Mouse (Mus musculus) granulocyte monocyte progenitor cell, adult 5-6 weeks (primary cell): Measurements from ENCODE around the gene Rbm25. TPM values are rescaled to one million over a fixed set of nuclear protein-coding genes. Genes with fewer than 3 reads are reported as not detected.

Experiments used
- ATAC-seq: replicated peaks from 2 replicates; pipeline ENCODE4 v1.8.0; 2016; ENCODE audit warnings: mild to moderate bottlenecking, moderate TSS enrichment, inconsistent platforms; ENCODE audit not compliant: poor library complexity, severe bottlenecking
- total RNA-seq, 2 experiments: library from RNA; stranded (forward) in 1 of 2; stranded (reverse) in 1 of 2; fragments of 200-712, 200-1000 nt in 1 of 2; fragments of >200 nt in 1 of 2; fragmentation: Nextera tagmentation in 1 of 2; gene quantifications; 2 replicates each; pipeline ENCODE4 v1.2.3; 2014 to 2017

Rbm25 gene
- total RNA-seq, 2 experiments from 2014 or later, result 177 to 191 TPM

DNA sequence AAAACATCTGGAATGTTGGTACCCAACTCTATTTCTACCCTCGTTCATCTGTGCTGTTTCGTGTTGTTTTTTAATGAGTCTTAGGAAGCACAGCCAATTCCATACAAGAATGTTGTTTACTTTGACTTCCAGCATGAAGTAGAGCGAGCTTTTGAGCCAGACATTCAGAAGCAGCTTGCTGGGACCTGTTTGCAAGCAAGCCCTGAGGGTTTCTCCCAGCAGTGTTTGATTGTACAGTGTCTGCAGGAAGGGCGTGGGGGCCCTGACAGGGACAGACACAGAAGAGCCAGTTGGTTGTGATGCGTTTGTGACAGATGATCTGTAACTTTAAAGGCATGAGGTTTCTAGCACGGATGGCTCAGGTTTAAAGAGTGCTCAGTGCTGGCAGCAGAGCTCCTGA is 90.2 kb downstream of the Rbm25 start:
- ATAC-seq, result no peak

DNA sequence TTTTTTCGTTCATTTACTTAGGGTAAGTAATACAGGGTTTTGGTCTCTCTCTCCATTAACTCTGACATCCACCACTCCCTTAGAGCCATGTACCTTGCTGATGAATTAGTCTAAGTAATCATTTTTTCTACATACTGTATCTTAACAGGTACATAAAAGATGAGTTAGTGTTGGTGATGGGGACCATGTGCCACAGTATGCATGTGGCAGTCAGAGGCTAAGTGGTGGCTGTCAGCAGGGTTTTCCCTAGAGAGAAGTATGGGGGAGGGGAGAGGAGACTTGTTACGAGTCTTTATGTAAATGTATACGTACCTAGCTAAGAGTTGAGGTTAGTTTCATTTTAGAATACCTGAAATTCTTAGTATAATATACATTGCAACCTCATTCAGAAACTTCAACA is 92.0 kb downstream of the Rbm25 start:
- no peak for ATAC-seq

DNA sequence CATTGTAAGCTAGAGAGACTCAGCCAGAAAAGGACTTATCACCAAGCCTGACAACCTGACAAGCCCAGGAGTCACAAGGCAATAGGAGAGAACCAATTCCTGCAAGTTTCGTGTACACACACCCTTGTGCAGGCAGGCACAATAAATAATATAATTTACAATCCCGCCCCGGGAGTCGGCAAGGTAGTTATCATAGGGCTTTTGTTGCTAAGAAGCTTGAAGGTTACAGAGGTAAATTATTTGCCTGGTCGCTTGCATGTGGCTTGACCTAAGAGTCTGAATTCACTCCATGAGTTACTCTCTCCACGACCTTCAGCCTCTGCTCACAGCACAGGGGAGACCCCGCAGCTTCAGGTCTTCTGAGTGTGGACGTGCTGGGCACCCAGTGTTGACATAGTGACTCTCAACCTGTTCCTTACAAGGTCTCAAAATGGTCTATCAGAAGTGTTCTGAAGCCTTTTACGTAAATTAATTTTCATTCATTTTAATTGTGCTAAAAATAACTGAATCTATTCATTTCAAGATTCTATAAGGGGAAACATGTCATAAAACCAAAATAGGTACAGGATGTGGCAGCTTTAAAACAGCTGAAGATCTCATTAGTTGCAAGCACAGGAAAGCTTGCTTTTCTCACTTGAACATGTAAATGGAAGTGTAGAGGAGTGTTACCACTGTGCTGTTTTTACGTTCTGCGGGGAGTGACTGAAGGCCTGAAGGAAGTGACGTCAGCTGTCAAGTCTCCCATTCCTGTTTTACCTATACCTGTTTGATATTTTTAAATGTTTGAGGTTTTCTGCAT is 95.7 kb downstream of the Rbm25 start:
- ATAC-seq, result no peak

DNA sequence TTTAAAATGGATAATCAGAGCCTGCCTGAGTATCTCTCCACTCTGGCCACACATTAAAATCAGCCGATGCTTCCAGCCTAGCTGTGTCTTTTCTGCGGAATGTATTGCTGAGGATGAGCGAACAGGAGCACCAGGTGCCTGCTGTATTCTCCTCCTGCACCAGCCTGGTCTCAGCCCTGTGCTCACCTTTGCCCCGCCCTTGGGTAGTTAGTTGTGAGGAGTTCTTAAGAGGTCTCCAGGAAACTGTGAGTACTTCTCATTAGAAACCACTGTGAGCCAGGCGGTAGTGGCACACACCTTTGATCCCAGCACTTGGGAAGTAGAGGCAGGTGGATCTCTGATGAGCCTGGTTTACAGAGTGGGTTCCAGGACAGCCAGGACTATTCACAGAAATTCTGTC is 101.2 kb downstream of the Rbm25 start:
- no peak for ATAC-seq

Other genes starting within 250 kb of the Rbm25 start
- not detected in 2 replicates for gene Dpf3, start 143.5 kb upstream of the Rbm25 start, total RNA-seq (2014; fragmentation: Nextera tagmentation)
- 0.31 and 2.2 TPM in 2 replicates for gene Dpf3, start 143.5 kb upstream of the Rbm25 start, total RNA-seq (2017)
- 8.5 and 26.0 TPM in 2 replicates for gene Dcaf4, start 110.8 kb upstream of the Rbm25 start, total RNA-seq (2014; fragmentation: Nextera tagmentation)
- gene Dcaf4, start 110.8 kb upstream of the Rbm25 start, total RNA-seq (2017), result 10.7 and 12.4 TPM in 2 replicates
- gene Zfyve1, start 34.0 kb upstream of the Rbm25 start, total RNA-seq (2014; fragmentation: Nextera tagmentation), result 8.9 and 15.0 TPM in 2 replicates
- 9.4 and 12.2 TPM in 2 replicates for gene Zfyve1, start 34.0 kb upstream of the Rbm25 start, total RNA-seq (2017)
- 74.1 and 78.4 TPM in 2 replicates for gene Psen1, start 56.9 kb downstream of the Rbm25 start, total RNA-seq (2014; fragmentation: Nextera tagmentation)
- gene Psen1, start 56.9 kb downstream of the Rbm25 start, total RNA-seq (2017), result 53.3 and 75.0 TPM in 2 replicates
- gene Papln, start 132.4 kb downstream of the Rbm25 start, total RNA-seq (2014; fragmentation: Nextera tagmentation), result not detected in 2 replicates
- gene Papln, start 132.4 kb downstream of the Rbm25 start, total RNA-seq (2017), result not detected in 2 replicates